Mouse (Mus musculus) common myeloid progenitor, adult 5-6 weeks (primary cell): ENCODE data around the gene A630076J17Rik. TPM values are rescaled to one million over a fixed set of nuclear protein-coding genes. Genes with fewer than 3 reads are reported as not detected.

Source experiments
- ATAC-seq: replicated peaks from 2 replicates; pipeline ENCODE4 v1.8.0; 2016; ENCODE audit warnings: low read depth, mild to moderate bottlenecking, moderate TSS enrichment, inconsistent platforms; ENCODE audit not compliant: poor library complexity, severe bottlenecking
- total RNA-seq: library from RNA; stranded (forward); fragments of 200-1000, 187-1606 nt; gene quantifications from 2 replicates; pipeline ENCODE4 v1.2.3, GENCODE M21; 2017

The A630076J17Rik gene
- total RNA-seq, 1 experiment from 2014 or later, result not detected

DNA sequence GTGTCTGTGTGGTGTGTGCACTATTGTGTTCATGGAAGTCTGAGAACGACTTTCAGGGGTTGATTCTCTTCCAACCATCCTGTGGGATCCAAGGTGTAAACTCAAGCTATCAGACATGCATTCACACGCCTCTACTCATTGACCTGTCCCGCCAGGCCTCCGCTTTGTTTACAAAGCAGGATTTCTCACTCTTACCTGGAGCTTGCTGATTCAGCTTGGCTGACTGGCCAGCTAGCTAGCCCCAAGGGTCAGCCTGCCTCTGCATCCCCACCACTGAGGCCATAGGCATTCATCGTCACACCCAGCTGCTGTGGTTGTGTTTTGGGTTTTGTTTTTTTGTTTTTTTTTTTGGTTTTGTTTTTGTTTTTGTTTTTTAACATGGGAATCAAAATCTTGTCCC, 1.2 kb upstream of the A630076J17Rik start:
- ATAC-seq, result no peak

GRCm38 (mm10) chr3:107229822-107230221, 592 bp upstream of the A630076J17Rik start:
- ATAC-seq, result no peak

GRCm38 (mm10) chr3:107231202-107231601, 788 bp downstream of the A630076J17Rik start:
- no peak for ATAC-seq

- peak; percentile 90 for ATAC-seq
Measured at GRCm38 (mm10) chr3:107233351-107233813, 3.0 kb downstream of the A630076J17Rik start.

GRCm38 (mm10) chr3:107233945-107234344, 3.5 kb downstream of the A630076J17Rik start:
- no peak for ATAC-seq

GRCm38 (mm10) chr3:107238051-107238450, 7.6 kb downstream of the A630076J17Rik start:
- ATAC-seq, result no peak

DNA sequence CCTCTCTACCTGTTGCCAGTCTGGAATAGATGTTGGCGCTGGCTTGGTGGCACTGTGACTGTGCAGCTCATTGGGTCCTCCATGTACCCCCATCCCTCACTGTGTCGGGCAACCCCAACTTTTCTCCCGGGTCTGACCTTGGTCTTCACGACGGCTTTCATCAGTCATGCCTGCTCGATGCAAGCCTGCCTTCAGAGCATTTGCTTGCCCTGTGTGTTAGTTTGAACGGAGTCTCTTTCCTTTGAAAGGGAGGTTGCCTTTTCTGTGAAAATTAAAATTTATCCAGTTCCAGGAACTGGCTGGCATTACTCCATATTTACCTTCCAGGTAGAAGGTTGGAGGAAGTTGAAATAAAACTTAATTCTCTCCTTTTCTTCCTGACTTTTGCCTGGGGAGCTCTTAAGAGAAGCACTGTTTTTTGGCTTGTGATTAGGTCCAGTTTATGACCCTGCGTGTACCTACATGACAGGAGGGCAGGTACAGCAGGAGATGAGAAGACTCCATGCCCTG, 8.1 kb downstream of the A630076J17Rik start:
- ATAC-seq, result no peak

- no peak for ATAC-seq
Measured at GRCm38 (mm10) chr3:107239607-107240006, 9.2 kb downstream of the A630076J17Rik start, which contains the start of gene Prok1. Gene Prok1 (minus strand): TSS chr3:107239707.

DNA sequence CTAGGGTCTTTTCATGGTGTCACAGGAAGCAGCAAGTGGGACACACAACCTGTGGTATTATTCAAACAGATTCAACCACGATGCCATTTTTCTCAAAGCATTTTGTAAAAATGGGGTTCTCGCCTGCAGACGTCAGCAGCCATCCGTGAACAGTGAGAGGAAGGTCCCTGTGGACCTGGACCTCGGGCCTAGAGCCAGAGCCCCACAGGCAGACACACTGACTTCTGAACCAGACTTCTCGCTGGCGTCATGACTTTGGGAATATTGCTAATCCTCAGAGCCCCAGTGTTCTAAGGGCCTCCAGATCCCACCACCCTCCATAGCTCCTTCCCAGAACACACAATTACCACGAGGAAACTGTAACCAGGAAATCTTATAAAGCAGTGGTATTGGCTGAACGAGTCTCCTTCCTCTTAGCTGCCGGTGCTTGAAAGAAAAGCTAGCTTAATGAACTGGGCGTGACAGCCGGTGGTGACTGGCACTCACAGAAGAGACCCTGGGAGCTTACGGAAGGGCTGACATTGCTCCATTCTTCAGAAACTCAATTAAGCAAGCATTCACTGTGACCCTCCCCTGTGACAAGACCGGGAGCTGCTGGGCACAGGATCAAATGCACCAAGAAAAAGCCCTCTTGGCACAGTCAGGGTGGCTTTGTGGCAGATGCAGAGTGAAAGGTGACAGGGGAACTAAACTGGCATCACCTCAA, 11.1 kb downstream of the A630076J17Rik start:
- peak; percentile 52 for ATAC-seq

DNA sequence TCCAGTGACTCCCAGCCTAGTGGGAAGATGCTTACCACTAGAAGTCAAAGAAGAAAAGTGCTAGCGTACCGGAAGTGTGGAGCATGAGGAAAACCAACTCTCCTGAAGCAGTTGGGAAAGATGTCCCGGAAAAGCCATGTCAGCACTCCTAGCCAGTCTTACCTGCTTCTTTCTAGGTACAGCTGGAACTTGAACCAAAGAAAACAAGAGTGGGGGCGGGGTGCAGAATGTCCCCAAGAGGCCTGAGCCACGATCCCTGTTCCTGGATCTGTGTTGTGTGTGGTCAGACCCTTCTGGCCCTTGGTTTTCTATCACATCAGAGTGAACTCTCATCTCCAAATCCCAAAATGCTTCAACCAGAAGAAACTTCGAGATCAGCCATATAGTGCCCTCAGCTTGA, 16.5 kb downstream of the A630076J17Rik start:
- ATAC-seq, result no peak

- ATAC-seq, result no peak
Measured at GRCm38 (mm10) chr3:107249042-107249441, 18.6 kb downstream of the A630076J17Rik start.

- ATAC-seq, result no peak
Measured at GRCm38 (mm10) chr3:107250320-107250719, 19.9 kb downstream of the A630076J17Rik start.

GRCm38 (mm10) chr3:107252035-107252434, 21.6 kb downstream of the A630076J17Rik start:
- ATAC-seq, result peak; percentile 85

DNA sequence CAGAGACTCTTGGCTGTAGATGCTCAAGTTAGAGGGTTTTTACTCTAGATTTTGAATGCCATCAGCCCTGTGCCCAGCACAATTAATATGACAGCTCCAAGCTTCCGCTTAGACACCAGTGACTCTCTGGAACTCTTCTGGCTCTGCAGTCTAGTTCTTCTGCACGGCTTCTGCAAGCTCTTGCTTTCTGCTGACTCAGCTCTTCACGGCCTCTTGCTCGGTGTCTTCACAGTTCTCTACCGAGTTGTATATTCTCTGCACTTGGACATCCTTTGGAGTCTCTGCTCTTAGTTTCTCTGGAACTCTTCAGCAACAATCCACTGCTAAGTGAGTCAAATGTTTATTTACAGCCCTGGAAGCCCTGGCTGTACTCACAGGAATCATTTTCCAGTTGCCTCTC, 23.5 kb downstream of the A630076J17Rik start:
- no peak for ATAC-seq

DNA sequence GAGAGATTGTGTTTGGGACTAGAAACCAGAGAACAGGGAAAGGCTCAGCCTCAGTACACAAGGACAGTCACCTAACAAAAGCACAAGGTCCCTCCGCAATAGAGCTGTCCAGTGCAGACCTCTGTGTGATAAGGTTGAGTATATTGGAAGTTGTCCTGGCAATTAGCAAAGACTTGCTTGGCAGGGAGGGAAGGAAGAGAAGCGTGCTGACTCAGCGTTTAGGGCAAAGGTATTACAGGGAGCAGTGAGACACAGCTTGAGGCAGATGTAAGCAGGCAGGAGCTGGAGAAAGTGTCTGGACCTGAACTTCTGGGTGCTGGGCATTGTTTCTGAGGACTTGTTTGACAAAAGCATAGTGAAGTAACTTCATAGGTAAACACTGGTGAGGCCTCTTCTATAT, 25.6 kb downstream of the A630076J17Rik start:
- no peak for ATAC-seq

DNA sequence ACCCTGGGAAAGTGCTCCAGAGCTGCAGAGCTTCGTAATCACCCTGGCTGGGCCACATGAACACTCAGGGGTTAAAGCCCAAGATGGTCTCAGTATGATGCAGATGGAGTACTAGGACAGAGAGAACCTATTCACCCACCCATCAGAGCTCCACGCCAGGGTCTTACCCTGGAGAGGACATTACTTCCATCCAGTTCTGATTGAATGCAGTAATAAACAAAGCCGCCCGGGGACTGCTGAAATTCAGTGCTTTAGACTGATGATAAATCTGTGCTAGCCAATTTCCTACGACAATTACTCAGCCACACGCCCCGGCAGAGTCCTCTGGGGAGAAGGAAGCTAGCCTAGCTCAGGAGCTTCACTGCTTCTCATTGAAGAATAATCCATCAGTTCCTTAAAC, 26.3 kb downstream of the A630076J17Rik start:
- ATAC-seq, result no peak

- no peak for ATAC-seq
Measured at GRCm38 (mm10) chr3:107257924-107258323, 27.5 kb downstream of the A630076J17Rik start.

- ATAC-seq, result 0 out of 2 replicates have a peak, but pooled peaks have one; percentile 32
Measured at GRCm38 (mm10) chr3:107260956-107261850, 30.8 kb downstream of the A630076J17Rik start.

GRCm38 (mm10) chr3:107261851-107262165, 31.4 kb downstream of the A630076J17Rik start:
- ATAC-seq, result no peak

DNA sequence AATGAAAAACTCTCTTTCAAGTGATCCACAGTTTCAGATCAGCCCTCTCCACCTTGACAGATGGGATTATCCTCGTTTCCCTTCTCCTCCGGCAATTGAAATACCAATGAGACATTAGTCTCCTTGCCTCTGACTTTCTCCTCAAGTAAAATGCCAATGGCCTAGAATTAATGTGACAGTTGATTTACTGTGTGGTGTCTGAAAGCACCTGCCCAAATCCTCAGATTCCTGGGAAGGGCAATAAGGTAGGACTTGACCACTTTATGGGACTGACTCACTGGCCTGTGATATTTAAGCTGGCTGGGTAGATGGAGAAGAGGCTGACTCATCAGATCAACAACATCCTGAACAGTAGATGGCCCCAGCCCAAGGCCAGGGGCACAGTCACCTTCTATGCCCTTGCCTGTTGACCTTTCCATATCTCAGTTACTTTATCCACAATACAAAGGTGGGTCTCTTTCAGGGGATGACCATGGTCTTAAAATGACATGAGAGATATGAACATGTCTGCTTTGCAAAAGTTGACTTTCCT, 36.5 kb downstream of the A630076J17Rik start:
- ATAC-seq, result no peak

GRCm38 (mm10) chr3:107272433-107272832, 42.0 kb downstream of the A630076J17Rik start:
- no peak for ATAC-seq
